Mouse (Mus musculus) pancreas, adult 10 weeks (tissue): ENCODE measurements around the gene Gm49321. TPM values are rescaled to one million over a fixed set of nuclear protein-coding genes. Genes with fewer than 3 reads are reported as not detected.

Source experiments
- polyA plus RNA-seq: library from polyadenylated mRNA; stranded (reverse); fragments of 350-450 nt; fragmentation: Illumina TruSeq; extraction: RNeasy Lipid Tissue Mini Kit (QIAGEN cat#74804); gene quantifications from one replicate; pipeline ENCODE4 v1.2.3, GENCODE M21; 2015; ENCODE audit warnings: low read depth, low replicate concordance; ENCODE audit not compliant: insufficient read depth

Gm49321 gene
- not detected for polyA plus RNA-seq

GRCm38 (mm10) chr12:73937353-73937752, at the start of gene Gm49321:
Gene Gm49321 (plus strand): TSS chr12:73937653.

GRCm38 (mm10) chr12:73964291-73965281, 27.1 kb downstream of the Gm49321 start, which contains the start of gene Snapc1:
Gene Snapc1 (plus strand): TSS chr12:73964481.

GRCm38 (mm10) chr12:73997297-73998127, 60.1 kb downstream of the Gm49321 start, which contains the start of gene Syt16:
Gene Syt16 (plus strand): TSS chr12:73997661.

Other genes starting within 250 kb of the Gm49321 start
- 4.6 TPM for gene Hif1a, start 36.3 kb upstream of the Gm49321 start, polyA plus RNA-seq
- 2.5 TPM for gene Snapc1, start 26.8 kb downstream of the Gm49321 start, polyA plus RNA-seq
- 0.22 TPM for gene Syt16, start 60.0 kb downstream of the Gm49321 start, polyA plus RNA-seq